Mouse (Mus musculus): ENCODE results near the gene Sardh.

Gene Sardh

DNA sequence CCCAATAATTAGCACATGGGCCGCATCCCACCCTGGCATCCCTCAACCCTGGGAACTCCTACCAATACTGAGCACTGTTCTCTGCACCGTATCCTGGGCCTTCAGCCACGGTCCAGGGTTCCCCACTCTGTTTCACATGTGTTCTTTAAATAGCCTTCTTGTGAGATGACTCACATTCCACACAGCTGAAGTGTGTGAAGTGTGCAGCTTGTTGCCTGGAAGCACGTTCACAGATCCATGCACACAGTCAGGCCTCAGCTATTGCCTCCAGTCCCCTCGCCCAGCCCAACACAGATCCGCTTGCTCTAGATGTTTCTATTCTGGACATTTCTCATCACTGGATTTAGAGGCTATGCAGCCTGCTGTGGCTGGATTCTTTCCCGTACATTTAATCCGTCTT is 69.0 kb downstream of the Sardh start:
- DNase-seq (ENCODE audit: extremely low read depth, insufficient read length, low spot score) = no peak

DNA sequence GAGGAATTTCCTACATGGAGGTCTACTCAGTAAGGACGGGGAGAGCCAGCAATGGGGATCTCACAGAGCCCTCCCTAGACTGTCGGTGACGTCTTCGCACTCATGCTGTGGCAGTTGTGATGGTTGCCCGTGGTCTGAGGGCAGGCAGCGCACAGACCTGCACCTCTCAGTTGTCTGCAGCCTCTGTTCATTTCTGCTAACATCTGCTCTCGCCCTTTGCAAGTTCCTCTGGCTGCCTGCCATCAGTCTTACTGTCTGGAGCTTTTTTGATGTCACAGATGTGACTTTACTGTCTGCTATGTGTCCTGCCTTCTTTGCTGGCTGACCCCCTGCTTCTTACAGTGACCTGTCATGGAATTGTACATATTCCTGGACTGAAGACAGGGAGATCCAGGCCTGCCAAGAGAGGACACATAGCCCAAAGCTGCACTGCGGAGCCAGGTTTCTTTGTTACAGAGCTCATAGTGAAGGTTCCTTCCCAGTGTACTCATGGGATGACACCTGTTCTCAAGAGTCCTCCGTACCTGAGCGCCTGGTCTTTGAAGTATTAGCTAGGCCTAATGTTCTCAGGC is 72.4 kb downstream of the Sardh start:
- peak; percentile 32 for DNase-seq (ENCODE audit: extremely low read depth, insufficient read length, low spot score)

DNA sequence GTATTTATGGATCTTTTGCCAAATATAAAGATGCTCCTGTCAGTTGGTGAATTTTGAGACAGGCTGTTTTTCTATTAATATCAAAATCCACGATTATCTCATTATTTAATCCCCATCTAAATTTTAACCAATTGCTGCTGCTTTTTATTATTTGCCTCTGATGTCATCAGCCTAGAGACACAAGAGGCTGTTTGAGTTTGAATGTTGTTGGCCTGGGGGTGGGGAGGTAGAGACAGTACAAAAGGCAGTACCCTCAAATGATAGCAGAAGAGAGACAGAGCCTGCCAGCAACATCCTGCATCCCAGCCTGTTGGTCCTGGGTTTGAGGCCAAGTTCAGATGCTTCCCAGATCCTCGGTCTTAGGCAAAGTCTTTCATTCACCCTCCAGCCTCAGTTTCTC is 73.9 kb downstream of the Sardh start:
- no peak for DNase-seq (ENCODE audit: extremely low read depth, insufficient read length, low spot score)

DNA sequence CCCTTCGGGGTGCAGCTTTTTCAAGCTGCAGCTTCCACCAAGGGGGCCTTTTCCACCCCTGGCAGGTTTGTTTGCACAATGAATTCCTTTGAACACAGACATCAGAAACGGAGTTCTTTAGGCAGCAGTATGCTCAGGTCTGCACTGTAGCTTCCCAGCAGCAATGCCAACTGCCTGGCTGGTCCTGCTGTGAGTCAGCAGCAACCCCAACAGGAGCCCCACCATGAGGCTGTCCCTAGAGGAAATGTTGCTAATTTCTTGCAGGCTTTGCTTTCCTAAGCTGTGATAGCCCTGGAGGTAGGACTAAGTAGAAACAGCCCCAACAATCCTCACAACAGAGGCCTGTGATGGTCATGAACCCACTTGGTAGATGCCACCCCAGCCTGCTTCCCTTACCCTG is 81.1 kb downstream of the Sardh start:
- peak; percentile 23 for DNase-seq (ENCODE audit: extremely low read depth, insufficient read length, low spot score)

DNA sequence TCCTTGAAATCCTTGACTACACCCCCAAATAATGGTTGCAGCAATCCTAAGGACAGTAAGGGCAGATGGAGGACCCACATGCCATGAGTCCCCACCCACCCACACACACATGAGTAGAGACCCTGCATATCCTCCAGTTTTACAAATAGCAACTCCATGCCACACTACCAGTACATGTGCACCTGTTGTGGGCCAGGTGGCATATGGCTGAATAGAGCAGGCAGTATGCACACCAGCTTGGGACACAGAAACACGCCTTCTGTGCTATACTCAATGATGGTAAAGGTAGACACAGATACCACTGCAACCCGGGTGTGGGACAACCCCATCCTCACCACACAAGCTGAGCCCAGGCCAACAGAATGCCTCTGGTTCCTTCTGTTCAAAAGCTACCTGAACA is 82.1 kb downstream of the Sardh start:
- no peak for DNase-seq (ENCODE audit: extremely low read depth, insufficient read length, low spot score)

DNA sequence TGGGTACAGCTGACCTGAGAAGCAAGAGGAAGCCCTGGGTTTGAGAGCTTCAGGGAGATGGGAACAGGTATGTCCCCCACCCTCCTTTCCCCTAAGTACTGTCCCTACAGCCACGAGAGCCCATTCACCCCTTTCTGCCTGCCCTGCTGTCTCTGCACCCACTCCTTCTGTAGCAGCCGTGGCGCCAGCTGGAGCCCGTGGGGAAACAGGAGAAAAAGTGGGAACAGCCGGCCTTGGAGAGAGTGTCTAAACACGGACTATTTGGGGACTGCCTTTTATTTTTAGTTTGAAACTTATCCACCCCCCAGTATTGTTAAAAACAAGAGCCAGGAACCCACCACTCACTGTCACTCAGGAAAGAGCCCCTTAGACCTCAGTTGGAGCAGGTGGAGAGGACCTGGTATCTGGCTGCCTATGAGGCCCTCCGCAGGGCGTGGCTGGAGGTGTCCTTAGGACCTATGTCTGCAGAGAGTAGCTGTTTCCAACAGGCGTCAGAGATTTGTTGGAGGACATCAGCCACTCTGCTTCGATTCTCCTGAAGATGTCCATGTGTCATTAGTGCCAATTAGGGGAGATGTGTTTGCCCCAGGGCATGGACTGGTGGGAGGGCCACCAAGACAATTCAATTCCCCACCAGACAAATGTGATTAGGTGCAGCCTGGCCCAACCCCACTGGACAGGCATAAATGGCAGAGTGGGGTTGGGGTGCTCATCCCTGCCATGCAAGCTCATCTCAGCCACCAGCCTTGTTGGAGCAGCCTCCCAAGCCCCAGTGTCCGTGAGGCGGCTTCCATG is 83.1 kb downstream of the Sardh start, which contains the start of gene Dbh:
Dbh (plus strand) TSS at position 438 of the 795 bp plus-strand sequence.
- DNase-seq (ENCODE audit: extremely low read depth, insufficient read length, low spot score) = no peak

DNA sequence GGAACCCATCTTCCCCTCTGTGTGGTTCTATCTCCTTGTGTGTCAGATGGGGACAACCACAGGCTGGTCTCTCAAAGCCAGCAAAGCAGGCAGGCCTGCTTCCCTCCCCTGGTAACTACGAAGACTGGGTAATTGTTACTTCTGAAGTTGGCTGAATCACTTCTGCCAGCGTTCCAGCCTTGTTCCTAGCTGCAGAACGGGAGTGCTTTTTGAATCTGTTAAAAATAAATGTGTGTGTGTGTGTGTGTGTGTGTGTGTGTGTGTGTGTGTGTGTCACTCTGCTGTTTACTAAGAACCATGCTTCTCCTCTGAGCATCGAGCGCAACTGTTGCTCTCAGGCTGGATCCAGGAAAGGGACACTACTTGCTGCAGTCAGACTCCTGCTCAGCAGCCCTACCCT is 84.3 kb downstream of the Sardh start:
- DNase-seq (ENCODE audit: extremely low read depth, insufficient read length, low spot score) = no peak

DNA sequence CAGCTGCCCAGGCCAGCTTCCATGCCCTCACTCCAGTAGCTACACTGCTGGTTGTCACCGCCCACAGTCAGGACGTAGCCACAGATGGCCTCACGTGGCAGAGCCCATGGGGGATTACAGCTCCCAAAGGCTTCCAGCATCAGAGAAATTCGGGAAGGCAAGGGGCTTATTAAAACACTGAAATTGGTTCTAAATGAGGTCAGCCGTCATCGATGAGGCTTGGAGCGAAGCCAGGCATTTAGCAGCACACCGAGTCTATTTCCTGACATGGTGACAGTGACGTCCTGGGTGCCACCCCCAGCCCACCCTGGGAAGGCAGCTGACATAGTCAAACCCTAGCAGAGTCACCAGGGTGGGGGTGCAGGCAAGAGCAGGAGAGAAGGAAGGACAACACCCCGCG is 85.5 kb downstream of the Sardh start:
- no peak for DNase-seq (ENCODE audit: extremely low read depth, insufficient read length, low spot score)

DNA sequence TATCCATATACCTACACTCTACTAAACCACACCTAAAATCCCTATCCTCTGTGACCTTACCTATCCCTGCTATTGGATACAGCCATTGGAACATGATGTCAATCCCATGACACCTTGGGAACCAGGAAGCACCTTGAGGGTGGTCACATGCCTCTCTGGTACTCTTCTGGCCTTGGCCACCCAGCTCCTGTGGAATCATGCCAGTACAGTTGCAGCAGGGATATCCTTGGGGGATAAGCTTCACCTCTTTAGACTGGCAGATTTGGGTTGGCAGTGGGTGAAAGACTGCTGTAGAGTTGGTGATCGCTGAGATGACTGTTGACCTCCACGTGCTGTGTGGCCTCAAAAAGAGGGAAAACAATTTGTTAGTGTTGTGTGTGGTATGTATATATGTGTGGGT is 86.6 kb downstream of the Sardh start:
- DNase-seq (ENCODE audit: extremely low read depth, insufficient read length, low spot score) = no peak

DNA sequence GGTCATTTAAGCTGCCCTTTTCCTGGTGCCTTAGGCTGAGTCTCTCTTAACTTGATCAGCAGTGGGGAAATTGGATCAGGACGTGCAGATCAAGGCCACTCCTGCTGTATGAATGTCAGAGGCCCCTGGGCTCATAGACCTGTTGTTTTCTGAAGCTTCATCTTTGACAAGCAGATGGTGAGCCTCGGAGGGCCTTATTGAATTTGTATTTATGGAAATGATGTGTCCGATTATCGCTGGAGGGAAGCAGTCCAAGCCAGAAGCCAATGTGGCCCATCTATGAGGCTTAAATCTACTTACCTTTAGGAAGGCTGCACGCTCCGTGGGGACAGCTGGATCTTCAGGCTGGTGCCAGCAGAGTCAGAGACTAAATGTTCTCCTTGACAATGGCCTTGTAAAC is 91.5 kb downstream of the Sardh start:
- no peak for DNase-seq (ENCODE audit: extremely low read depth, insufficient read length, low spot score)

DNA sequence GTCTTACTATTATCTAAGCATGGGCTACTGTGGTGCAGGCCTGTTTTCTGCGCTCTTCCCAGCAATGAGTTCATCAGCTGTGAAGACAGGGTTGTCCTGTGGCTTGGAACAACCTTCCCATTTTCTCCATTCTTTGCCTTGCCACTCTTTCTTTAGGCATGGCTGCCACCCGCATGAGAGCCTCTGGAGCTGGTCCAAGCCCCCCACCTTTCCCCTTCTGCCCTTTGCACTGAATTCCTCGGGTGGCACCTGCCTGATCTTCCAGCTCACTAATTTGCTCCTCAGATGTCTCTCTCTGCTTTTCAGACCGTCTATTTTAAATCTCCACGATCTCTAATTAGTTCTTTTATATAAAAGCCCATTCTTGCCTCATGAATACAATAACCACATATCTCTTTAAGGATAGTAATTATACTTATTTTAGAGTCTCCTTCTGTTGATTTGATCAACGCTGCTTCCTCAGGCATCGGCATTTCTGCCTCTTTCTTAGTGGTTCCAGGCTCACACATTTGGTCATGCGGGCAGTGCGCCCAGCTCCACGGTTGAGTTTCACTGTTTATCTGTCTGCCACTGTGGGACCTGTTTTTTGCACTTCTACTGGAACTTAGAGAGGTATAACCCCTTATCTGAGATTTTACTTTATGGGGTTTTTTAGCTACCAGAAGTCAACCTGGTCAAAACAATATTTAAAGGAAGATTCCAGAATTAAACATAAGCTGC is 93.5 kb downstream of the Sardh start:
- DNase-seq (ENCODE audit: extremely low read depth, insufficient read length, low spot score) = no peak

DNA sequence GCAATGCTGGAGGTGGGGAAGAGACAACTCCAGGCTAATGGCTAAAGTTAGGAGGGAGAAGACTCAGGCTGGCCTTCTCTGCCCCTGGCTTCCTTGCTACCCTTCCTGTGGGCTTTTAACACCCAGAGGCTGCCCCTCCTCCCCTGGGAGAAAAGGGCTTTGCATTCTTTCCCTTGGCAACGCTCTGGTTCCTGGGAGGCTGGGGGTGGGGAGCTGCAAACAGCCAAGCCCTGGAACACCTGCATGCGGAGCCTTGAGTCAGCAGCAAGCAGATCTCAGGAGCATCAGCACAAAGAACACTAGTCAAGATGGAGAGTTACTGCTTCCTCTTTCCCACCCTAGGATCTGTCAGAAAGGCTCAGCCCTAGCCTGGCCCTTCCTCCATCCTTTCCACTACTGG is 98.7 kb downstream of the Sardh start:
- DNase-seq (ENCODE audit: extremely low read depth, insufficient read length, low spot score) = no peak

DNA sequence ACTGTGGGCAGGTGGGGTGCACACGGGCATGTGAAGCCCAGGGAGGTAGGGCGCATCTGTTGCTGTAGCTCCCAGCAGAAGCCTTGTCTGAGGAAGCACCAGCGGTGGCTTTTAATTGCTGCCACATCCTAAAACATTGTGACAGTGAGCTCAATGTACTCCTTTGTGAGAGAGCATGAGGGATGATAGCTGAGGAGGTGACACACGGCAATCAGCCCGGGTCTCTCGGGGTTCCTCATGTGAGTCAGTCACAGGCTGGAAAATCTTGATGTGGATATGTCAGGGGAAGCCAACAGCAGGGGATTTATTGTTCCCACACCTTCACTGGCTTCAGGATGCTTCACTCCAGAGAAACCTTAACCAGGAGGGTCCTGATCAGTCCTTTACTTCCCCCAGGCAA is 101.3 kb downstream of the Sardh start:
- no peak for DNase-seq (ENCODE audit: extremely low read depth, insufficient read length, low spot score)

DNA sequence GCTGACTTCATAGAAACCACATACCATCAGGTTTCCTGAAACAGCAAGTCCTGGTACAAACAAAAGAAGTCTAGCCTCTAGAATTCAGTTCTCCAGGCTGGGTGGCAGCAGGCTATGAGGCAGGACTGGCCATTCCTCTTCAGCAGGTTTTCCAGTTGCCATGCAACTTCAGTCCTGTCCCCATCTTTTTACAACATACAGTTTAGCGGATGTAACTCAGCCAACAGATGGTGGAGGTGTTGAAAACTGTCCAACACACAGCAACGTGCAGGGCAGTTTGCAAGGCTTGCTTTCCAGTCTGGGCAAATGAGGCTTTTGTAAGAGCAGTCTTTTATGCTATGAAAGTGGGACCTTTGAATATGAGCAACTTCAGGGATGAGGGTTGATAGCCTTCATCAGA is 103.2 kb downstream of the Sardh start:
- DNase-seq (ENCODE audit: extremely low read depth, insufficient read length, low spot score) = no peak

DNA sequence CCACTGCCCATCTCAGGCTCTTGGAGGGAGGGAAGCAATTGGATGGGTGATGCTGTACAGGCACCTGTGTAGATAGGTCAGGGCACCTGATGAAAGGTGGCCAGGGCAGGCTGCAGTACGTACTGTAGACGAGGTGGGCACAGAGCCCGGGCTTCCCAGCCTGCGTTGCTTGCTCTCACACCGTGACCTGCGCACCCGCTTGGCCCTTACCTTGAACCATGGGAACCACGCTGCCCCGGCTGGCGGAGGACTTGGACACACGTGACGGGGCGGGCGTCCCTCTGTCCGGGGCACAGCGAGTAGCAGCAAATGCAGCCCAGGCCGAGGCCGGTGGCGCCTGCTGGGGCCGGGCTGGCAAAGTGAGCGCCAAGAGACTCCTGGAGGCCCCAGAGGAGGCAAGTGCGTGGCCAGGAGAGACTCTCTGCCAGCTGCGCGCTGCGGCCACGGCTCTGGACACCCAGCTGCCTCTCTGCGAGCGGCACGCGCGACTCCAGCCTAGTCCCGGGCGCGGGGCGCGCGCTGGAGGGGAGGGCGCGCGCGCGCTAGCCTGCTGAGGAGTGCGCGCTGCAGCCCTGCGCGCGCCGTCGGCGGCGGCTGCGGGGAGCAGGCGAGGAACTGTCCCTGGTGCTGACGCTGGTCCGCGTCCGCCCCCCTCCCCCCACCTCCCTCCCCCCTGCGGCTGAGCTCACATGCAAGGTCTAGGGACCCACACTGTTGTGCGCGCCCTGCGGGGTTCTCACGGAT is 106.0 kb downstream of the Sardh start, which contains the start of gene Fam163b:
Fam163b (minus strand) TSS at position 542 of the 744 bp plus-strand sequence.
- DNase-seq (ENCODE audit: extremely low read depth, insufficient read length, low spot score) = no peak

Measured in 3134 (cell line).